Mouse (Mus musculus) cerebellum, adult 2 months (tissue): ENCODE results near the gene Fgd1.

Experiments used
- CTCF ChIP-seq: fragments of 200-500 bp; IDR thresholded peaks from 2 replicates; pipeline ENCODE4 v1.5.1; 2011; ENCODE audit warnings: low read depth, mild to moderate bottlenecking, control low read depth, low read length, moderate library complexity, borderline replicate concordance; ENCODE audit not compliant: insufficient read depth
- POLR2A ChIP-seq: fragments of 200-500 bp; IDR thresholded peaks from 2 replicates; pipeline ENCODE4 v1.6.1; 2011; ENCODE audit warnings: low read length, control low read depth, borderline replicate concordance; ENCODE audit not compliant: insufficient read depth

DNA sequence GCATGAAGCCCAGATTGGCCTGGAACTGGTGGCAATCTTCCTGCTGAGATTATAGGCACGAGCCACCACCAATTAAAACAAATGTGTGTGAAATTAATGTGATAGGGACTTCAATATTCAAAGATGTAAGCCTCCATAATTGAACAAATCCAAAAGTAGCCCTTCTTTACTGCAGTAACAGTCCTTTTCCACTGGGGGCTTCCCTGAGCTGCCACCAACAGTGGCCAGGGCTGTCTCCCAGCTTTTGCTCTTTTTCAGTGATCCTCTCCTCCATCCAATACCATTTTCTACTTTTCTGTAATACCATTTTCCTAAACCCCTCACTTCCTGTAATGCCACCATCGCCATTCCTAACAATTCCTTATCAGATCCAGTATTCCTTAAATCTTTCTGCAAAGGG is 71.5 kb downstream of the Fgd1 start:
- TF ChIP-seq CTCF (peak; percentile 39; the same call in 1 of the 2 replicates), POLR2A (no peak)
